Mouse (Mus musculus): ENCODE measurements around the gene Riox1.
A peak's percentile ranks its signal among the peaks of the same experiment; 100 is the strongest.

Gene Riox1

DNA sequence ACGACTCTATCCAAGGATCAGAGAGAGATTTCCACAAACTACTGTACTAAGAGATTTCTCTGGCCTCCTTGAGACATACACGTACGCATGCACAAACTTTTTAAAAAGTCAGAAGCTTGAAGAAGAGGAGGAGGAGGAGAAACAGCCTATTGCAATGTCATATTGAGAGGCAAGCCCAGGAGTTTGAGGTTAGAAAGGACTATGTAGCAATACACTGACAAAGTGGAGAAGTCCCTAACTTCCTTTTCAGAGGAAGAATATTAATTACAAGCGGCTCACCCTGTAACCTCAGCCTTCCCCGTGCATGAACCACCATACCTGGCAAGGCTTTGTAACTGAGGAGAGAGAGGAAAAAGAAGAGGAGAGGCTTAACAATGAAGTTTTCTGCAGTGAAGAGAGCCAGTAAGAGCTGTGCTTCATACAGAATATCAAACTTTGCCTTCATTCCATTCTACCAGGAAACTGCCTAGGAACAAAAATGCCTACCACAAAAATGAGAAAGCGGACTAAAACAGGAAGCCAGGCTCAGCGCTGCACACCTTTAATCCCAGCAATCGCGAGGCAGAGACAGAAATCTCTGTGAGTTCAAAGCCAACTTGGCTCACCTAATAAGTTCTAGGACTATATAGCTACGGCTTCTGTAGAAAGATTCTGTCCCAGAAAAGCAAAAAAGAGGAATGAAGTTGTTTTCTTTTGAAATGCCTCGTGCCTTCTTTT, 474 bp upstream of the Riox1 start:
- DNase-seq (ENCODE audit: low spot score in 2 of 2), result no peak

DNA sequence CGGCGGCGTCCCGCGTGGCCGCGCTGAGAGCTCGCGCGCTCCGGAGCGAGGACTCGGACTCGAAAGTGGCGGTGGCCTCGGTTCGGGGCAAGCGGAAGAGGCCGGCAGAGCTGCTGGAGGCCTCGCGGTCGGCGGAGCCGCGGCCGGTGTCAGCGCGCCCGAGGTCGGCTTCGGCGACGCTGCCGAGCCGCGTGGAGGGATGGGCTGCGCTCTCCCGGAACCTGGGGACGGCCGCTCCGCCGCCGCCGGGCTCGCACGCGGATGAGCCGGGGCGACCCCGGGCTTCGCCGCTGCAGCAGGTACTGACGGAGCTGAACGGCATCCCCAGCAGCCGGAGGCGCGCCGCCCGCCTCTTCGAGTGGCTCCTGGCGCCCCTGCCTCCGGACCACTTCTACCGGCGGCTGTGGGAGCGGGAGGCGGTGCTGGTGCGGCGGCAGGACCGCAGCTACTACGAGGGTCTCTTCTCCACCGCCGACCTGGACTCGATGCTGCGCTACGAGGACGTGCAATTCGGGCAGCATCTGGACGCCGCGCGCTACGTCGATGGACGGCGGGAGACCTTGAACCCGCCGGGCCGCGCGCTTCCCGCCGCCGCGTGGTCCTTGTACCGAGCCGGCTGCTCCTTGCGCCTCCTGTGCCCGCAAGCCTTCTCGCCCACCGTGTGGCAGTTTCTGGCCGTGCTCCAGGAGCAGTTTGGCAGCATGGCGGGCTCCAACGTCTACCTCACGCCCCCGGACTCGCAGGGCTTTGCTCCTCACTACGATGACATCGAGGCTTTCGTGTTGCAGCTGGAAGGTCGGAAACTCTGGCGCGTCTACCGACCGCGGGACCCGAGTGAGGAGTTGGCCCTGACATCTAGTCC, 663 bp downstream of the Riox1 start:
- peak; percentile 39 to 72 for DNase-seq (ENCODE audit: low spot score in 2 of 2)

DNA sequence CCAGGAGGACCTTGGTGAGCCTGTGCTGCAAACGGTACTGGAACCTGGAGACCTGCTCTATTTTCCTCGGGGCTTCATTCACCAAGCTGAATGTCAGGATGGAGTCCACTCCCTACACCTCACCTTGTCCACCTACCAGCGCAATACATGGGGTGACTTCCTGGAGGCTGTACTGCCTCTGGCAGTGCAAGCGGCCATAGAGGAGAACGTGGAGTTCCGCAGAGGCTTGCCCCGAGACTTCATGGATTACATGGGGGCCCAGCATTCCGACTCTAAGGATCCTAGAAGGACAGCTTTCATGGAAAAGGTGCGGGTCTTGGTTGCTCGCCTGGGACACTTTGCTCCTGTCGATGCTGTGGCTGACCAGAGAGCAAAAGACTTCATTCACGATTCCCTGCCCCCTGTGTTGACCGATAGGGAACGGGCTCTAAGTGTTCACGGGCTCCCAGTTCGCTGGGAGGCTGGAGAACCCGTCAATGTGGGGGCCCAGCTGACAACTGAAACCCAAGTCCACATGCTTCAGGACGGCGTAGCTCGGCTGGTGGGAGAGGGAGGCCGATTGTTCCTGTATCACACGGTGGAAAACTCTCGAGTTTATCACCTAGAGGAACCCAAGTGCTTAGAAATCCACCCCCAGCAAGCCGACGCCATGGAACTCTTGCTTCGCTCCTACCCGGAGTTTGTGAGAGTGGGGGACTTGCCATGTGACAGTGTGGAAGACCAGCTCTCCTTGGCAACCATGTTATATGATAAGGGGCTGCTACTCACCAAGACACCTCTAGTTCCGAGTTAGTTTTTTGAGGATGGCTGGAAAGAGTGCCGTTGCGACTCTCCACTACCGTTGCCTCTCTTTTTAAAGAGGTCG, 1.5 kb downstream of the Riox1 start:
- no peak for DNase-seq (ENCODE audit: low spot score in 2 of 2)

DNA sequence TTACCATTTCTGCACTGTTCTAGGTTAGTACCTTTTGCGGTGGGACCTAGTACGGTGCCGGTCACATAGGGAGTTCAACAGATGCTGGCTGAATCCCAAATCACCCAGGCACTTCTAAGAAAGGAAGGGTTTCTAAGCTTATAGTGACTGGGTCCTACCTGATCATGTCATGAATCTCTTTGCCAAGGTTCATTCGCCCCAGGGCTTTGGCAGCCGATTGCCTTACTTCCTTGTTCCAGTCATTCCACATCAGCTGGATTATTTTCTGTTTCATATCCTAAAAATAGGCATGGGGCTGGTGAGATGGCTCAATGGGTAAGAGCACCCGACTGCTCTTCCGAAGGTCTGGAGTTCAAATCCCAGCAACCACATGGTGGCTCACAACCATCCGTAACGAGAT, 7.9 kb downstream of the Riox1 start:
- DNase-seq (ENCODE audit: low spot score in 2 of 2), result no peak

DNA sequence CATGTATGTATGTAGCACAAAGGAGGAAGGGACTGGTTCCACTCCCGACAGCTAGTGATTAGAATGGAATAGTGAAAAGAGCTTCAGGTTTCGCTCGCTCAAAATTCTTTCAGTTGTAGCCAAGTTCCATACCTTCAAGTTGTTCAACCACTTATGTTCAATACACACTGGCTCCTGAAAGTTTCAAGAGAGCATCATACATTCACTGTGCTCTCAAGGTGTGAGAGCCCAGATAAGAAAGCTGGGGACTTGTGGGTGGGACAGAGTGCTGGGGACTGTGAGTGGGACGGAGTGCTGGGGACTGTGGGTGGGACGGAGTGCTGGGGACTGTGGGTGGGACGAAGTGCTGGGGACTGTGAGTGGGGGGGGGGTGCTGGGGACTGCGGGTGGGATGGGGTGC, 14.8 kb downstream of the Riox1 start:
- no peak for DNase-seq (ENCODE audit: low spot score in 2 of 2)

DNA sequence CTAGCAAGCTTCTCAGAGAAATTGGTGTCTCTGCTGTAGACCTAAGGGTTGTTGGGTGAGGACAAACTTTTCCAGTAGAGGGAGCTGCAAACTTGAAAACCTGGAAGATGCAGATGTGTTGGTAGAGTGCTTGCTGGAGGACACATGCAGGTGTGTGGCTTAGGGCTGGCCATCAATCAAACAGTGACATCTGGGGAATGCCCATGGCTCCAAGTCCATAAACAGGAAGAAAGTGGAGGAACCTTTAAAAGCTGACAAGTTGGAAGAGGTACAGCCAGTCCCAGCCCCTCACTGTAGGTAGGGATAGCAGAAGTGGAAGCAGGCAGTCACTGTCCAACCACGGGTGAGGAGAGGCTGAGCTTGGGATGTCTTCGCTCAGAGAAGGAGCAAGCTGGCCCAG, 21.7 kb downstream of the Riox1 start:
- no peak for DNase-seq (ENCODE audit: low spot score in 2 of 2)

DNA sequence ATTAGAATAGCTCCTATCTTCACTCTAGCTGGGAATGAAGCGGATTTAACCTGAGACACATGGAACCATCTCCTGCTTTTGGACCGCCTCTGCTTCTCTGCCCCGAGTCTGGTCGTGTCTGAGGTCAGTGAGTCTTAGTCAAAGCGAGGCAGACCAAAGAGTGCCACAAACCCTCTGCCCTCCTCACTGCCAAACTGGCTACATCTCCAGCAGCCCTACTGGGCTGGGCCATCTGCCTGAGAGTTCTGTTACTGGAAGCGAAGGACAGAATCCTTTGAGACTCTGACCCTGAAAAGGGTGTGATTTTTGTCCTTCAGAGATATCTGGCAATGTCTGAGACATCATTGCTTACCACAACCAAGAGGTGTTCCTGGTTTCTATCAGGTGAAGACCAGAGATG, 28.5 kb downstream of the Riox1 start:
- no peak for DNase-seq (ENCODE audit: low spot score in 2 of 2)

DNA sequence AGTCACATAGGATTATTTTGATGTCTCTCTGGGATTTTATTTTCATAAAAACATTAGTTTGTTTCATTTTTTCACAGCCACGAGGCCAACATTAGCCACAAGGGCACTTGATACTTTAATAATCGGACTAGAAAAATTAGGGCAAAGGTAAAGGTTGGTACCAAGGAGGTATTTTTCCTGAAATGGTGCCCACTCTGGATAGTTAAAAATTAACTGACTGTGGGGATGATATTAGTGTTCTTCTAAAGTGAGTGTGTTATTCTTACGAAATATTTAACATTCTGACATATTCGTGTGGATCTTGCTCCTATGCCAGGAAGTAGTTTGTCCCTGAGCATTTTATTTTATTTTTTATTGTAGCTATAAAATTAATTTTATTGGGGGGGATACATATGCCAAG, 31.2 kb downstream of the Riox1 start:
- DNase-seq (ENCODE audit: low spot score in 2 of 2), result no peak

DNA sequence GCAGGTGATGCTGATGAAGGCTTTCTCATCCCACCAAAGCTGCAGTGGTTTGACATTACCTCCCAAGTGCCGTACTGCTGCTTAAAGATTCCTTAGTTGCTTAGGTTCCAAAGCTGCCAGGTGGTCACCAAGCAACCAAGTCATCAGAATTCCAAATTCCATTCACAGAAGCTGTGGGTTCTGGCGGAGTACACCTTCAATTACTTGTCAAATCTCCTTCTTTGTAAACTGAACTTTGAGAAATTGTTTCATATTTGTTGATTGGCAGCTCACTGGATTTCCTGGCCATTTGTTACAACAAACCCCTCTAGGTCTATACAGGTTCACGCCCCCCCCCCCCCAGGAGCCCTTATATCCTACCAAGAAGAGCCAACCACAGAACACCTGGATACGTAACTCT, 34.3 kb downstream of the Riox1 start, which contains the start of gene Heatr4:
Gene Heatr4, minus strand, starts transcription at position 101 of the 400 bp plus-strand sequence.
- DNase-seq (ENCODE audit: low spot score in 2 of 2), result no peak

DNA sequence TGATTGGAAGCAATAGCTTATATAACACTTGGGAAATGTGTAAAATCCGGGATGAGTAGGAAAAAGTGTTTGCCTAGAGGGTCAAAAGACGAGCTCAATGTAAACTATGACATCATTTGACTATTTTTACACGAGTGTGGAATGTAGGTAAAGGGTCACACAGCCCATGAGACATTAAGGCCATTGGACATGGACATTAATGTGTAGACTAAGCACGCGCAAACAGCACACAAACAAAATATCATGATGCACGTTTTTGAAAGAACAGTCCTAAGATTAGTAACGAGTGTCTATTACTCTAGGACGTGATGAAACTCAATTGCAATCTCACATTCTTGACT, 36.8 kb downstream of the Riox1 start:
- no peak for DNase-seq (ENCODE audit: low spot score in 2 of 2)

DNA sequence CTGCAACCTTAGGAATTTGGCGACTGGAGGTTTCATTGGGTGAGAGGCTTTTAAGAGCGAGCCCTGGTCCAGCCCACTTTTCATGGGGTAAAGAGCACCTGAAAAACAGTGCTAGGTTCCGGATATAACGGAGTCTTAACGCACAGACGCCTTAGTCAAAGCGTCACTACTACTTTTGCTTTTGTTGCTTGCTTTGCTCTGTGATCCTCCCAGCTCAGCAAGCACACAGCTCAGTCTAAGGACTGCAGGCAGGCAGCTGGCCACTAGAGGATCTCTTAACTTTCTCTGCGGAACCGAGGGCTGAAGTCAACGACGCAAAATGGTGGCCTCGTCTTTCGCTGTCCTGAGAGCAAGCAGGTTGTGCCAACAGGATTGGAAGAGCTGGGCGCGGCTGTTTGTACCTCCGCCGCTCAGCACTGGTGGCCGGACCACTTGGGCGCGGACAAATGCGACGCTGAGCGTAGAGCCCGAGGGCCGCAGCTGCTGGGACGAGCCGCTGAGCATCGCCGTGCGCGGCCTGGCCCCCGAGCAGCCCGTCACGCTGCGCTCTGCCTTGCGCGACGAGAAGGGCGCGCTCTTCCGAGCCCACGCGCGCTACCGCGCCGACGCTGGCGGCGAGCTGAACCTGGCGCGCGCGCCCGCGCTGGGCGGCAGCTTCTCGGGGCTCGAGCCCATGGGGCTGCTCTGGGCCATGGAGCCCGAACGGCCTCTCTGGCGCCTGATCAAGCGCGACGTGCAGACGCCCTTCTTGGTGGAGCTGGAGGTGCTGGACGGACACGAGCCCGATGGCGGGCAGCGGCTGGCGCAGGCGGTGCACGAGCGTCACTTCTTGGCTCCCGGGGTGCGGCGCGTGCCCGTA, 37.4 kb downstream of the Riox1 start, which contains the start of gene Acot2:
Gene Acot2, plus strand, starts transcription at position 279 of the 859 bp plus-strand sequence.
- peak; percentile 33 to 68 for DNase-seq (ENCODE audit: low spot score in 2 of 2)

DNA sequence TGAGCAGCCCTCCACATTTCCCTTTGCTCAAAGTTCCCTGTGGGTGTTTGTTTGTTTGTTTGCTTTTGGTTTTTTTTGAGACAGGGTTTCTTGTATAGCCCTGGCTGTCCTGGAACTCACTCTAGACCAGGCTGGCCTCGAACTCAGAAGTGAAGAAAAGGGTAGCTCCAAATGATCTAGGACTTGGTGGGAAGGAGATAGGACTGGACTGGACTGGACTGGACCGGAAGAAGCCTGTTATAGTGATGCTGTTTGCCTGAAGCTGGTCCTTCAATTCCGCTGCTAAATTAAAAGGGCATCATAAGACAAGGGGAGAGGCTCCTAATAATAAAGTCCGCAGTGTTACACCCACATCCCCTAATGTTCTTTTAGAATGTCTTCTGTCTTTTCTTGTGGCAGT, 38.1 kb downstream of the Riox1 start:
- DNase-seq (ENCODE audit: low spot score in 2 of 2), result no peak

DNA sequence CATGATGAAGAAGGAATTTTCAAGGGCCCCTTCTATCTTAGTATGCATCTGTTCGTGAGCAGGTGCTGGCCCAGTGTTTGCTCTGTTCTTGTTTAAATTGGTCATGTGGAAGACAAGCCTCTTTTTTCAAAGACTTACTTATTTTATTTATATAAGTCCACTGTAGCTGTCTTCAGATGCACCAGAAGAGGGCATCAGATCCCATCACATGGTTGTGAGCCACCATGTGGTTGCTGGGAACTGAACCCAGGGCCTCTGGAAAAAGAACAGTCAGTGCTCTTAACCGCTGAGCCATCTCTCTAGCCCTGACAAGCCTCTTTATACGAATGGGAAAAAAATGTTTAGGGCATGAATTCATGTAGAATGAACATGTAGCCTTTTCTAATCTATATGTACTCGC, 39.0 kb downstream of the Riox1 start:
- DNase-seq (ENCODE audit: low spot score in 2 of 2), result no peak

DNA sequence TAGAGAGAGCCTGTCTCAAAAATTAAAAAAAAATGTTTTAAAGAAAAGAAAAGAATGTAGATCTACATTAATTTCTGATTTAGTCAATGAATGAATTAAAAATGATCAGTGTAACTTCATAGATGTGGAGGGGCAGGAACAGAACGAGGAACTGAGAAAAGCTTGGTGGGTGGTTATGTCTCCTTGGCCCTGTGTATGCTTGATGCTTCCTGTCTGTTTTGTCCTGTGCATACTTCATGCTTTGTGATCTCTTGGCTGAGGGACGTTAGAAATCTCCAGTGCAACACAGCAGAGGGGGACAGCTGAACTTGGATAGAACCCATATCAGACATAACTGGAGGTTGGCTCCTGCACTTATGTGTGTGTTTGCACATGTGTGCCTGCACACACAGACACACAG, 46.8 kb downstream of the Riox1 start:
- no peak for DNase-seq (ENCODE audit: low spot score in 2 of 2)

DNA sequence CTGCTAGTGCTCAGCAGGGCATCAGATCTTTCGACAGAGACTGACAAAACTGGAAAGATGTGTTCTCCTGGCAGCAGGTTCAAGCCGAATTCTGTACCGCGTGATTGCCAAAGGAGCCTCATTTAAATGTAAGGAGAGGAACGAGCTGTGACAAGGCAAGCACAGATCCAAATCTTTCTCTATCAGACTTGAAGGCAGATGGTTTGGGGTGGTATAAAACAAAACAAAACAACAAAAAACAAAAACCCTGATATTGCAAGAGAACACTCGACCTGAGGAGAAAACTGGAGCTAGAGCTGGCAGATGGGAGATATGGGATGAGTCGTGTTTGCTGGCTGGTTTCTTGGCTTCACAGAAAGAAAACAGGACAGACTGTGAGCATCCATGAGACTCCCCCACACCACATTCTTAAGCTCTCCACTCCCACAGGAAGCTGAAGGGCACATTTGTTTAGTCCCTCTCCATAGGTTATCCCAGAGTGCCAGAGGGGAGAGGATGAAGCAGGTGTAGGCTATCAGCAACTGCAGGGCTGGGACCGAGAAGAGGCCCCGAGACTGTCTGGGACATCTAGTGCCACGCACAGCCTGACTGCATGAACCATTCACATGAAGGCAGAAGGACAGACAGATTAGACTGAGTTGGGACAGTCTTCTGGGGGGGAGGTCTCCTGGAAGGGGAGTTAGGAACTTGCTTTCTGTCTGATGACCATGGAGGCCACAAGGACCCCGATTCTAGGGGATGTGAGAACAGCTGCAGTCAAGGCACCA, 48.1 kb downstream of the Riox1 start:
- peak in 1 of 2 experiments; percentile 12 for DNase-seq (ENCODE audit: low spot score in 2 of 2)

DNA sequence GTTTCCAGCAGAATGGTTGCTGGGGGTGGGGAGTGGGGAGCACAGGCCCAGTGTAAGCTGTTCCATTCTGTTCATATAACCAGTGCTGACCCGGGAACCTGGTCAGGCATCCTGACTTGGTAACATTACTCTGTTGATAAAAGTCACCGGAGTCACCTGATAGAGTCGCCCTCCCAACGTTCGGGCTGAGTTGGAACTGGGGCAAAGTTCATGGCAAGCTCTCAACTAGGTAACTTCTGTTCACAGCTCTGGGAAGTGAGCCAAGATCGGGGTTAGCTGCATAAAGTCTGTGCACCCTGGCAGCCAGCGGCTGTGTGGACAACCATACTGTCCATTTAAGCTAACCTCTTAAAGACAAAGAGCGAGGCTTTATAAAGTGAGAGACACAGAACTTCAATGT, 48.8 kb downstream of the Riox1 start:
- DNase-seq (ENCODE audit: low spot score in 2 of 2), result peak in 1 of 2 experiments; percentile 5

DNA sequence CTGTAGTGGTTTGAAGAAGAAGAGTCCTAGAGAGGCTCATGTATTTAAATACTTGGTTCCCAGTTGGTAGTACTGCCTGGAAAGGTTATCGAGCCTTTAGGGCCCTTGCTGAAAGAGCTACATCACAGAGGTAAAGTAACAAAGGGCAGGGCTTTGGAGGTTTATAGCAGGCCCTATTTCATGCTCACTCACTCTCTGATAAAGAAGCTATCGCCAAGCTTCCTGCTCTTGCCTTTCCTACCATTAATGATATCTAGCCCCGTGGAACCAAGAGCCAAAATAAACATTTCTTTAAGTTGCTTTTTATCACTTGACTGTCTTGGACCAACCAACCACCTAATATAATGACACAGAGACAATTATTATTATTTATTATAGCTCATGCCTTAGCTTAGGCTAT, 50.0 kb downstream of the Riox1 start:
- DNase-seq (ENCODE audit: low spot score in 2 of 2), result no peak

Data from cerebellum, postnatal 4 days (tissue).